Mouse (Mus musculus) olfactory bulb, adult 2 months (tissue): Measurements from ENCODE around the gene Pla2g6. TPM values are rescaled to one million over a fixed set of nuclear protein-coding genes. Genes with fewer than 3 reads are reported as not detected.

Source experiments
- H3K27ac ChIP-seq: fragments of 200-500 bp; 2 replicates; pipeline ENCODE4 v1.5.1; 2012; ENCODE audit warnings: low read depth, low read length; ENCODE audit not compliant: insufficient read depth
- H3K4me1 ChIP-seq: fragments of 200-500 bp; 2 replicates; pipeline ENCODE4 v1.6.1; 2012; ENCODE audit warnings: low read length; ENCODE audit not compliant: control insufficient read depth, insufficient read depth
- H3K4me3 ChIP-seq: fragments of 200-500 bp; 2 replicates; pipeline ENCODE4 v1.5.1; 2012; ENCODE audit warnings: mild to moderate bottlenecking, low read depth, low read length, moderate library complexity; ENCODE audit not compliant: insufficient read depth
- CTCF ChIP-seq: fragments of 200-500 bp; IDR thresholded peaks from 2 replicates; pipeline ENCODE4 v1.5.1; 2012; ENCODE audit warnings: low read depth, mild to moderate bottlenecking, low read length, moderate library complexity; ENCODE audit not compliant: insufficient read depth
- POLR2A ChIP-seq: fragments of 200-500 bp; IDR thresholded peaks from 2 replicates; pipeline ENCODE4 v1.6.1; 2012; ENCODE audit warnings: mild to moderate bottlenecking, low read depth, low read length, moderate library complexity; ENCODE audit not compliant: insufficient read depth
- WGBS: fragments of 180-500 bp; shearing (Covaris S2); methylation state at CpG from one replicate; pipeline ENCODE4 v1.1.7; 2018; 5-methylcytosine and 5-hydroxymethylcytosine counted together
- polyA plus RNA-seq: library from polyadenylated mRNA; stranded (reverse); fragments of >200 nt; gene quantifications from 2 replicates; pipeline ENCODE4 v1.2.4, GENCODE M21; 2012; ENCODE audit warnings: low replicate concordance; ENCODE audit not compliant: missing spikeins, insufficient read depth, insufficient read length

Gene Pla2g6
- polyA plus RNA-seq, 1 experiment = not detected

DNA sequence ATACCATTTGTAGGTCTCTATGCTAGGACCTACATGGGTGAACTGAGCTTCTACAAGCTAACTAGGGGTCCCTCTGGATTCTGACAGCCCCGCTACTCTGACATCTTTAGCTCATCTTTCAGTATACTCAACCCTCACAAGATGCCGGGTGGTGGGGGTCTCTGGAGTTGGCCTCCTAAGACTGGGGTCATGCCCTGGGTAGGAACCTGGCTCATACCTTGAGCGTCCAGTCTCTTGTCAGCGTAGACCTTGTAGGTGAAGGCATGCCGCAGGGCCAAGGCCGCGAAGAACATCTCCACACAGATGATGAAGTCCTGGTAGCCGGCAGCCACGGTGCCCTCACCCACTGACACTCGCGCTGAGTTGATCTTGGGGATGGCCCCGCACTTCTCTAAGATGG, 36.9 kb upstream of the Pla2g6 start:
- 99% methylated on average over 12 of the region's 12 CpGs for WGBS
- Histone ChIP-seq H3K27ac (no peak overlapping the region), H3K4me1 (peaks cover 15% of the 10 kb centered on the region; the same call in 1 of the 2 replicates), H3K4me3 (no peak overlapping the region)
- no peak for TF ChIP-seq CTCF
- no peak for TF ChIP-seq POLR2A

DNA sequence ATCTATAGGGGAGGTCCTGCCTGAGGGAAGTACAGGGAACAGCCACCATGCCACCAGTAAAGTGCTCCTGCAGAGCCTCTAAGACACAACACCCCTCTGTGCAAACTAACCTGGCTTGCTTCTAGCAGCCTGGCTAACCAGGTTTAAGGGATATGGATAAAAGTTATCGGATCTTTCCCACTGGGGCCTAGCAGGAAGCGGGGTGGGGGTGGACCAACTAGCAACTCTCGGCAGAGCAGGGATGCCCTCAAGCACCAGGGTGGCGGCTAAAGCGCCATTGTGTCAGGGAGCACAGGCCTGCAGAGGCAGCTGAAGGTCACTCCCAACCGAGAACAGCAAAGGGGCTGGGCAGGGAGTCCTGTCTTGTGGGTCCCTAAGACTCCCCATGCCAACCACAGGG, 35.9 kb upstream of the Pla2g6 start:
- no peak overlapping the region for H3K27ac ChIP-seq
- 73% methylated on average over 6 of the region's 6 CpGs for WGBS
- peaks cover 15% of the 10 kb centered on the region; the same call in 1 of the 2 replicates for H3K4me1 ChIP-seq
- H3K4me3 ChIP-seq = no peak overlapping the region
- TF ChIP-seq CTCF (no peak), POLR2A (no peak)

DNA sequence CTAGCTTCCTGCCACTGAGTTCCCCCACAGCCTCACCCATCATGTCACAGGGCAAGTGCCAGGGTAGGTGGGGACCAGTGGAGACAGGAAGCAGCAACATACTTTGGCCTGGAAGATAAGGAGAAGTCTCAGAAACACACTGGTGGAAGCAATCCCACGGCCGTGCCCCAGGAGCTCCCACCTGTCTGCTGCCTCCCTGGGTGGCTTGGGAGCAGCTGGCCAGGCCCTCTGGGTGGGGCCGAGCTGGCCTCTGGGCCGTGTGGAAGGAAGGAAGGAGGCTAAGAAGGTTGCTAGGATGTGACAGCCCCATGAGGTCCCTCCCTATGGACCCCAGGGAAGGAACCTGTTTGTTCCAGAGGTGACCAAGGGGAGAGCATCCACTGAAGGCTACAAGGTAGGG, 32.8 kb upstream of the Pla2g6 start:
- 74% methylated on average over 4 of the region's 4 CpGs for WGBS
- TF ChIP-seq POLR2A (no peak), CTCF (no peak)
- peaks cover 14% of the 10 kb centered on the region for H3K4me1 ChIP-seq
- H3K27ac ChIP-seq = no peak overlapping the region
- H3K4me3 ChIP-seq = no peak overlapping the region

DNA sequence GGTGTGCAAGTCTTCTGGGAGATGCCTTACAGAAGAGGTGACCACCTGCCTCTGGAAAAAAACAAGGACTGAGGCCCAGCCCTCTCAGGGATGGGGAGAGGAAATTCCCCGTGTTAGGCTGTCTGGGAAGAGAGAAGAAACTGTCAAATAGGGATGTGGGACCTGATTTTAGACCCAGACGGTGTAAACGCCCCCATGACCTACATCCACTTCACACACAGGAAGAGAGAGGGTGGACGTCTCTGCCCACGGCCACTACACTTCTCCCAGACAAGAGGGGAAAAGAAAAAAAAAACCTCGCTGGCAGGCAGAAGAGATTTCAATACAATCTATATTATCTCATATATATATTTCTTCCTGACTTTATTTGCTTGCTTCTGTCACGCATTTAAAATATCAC, 32.2 kb upstream of the Pla2g6 start:
- no peak for TF ChIP-seq POLR2A
- TF ChIP-seq CTCF = no peak
- no peak overlapping the region for H3K4me3 ChIP-seq
- no peak overlapping the region for H3K27ac ChIP-seq
- 59% methylated on average over 7 of the region's 7 CpGs for WGBS
- peaks cover 14% of the 10 kb centered on the region for H3K4me1 ChIP-seq

DNA sequence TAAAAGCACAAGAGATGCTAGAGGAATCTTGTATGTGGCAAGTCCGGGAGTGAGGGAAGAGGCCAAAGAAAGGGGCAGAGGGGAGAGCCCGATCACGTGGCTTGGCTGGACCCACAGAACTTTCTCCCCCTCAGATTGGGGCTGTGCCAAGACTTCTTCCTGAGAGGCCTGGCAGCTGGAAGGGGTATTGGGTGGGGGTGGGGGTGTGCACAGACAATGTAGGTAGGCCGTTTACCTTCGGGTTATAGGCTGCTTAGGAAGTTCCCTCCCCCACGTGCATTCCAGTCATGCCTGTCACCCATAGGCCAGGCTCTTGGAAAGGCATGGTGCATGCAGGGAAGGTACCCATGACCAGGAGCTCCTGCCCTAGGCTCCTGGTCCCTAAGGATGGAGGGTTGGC, 31.8 kb upstream of the Pla2g6 start:
- Histone ChIP-seq H3K4me1 (peaks cover 14% of the 10 kb centered on the region), H3K4me3 (no peak overlapping the region), H3K27ac (no peak overlapping the region)
- WGBS = 29% methylated on average over 6 of the region's 6 CpGs
- TF ChIP-seq POLR2A = no peak
- no peak for TF ChIP-seq CTCF

DNA sequence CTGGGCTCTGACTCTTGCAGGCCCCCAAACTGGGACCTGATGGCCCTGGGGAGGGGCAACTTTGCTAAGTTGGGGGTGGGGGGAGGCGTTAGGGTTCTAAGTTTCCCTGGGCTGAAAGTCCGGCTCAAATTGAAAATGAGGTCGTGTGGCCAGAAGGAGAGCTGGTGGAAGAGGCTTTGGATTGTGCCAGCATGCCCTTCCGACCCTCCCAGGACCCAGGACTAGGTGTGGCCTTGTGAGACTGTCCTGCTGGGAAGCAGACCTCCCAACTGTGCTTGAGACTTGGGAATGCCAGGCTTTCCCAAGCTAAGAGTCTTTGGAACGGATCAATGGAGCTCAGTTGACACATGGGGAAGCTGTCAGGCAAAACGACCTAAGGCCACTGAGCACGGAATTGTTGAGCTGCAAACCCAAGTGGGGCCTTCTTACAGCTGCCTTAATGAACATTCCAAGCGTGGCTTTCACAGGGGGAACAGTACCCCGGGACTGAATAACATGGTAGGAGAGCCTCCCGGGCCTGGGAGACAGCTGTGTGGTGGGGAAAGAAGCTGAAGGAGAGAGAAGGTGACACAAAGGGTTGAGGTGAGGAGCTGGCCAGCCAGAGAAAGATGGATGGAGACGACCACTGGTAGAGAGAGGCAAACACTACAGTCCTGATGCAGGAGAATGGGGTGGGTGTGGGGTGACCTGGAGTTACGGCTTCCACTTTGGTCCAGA, 29.9 kb upstream of the Pla2g6 start:
- H3K4me3 ChIP-seq = no peak overlapping the region
- no peak overlapping the region for H3K27ac ChIP-seq
- TF ChIP-seq POLR2A (no peak), CTCF (no peak)
- WGBS = 44% methylated on average over 12 of the region's 12 CpGs
- H3K4me1 ChIP-seq = peaks cover 14% of the 10 kb centered on the region

DNA sequence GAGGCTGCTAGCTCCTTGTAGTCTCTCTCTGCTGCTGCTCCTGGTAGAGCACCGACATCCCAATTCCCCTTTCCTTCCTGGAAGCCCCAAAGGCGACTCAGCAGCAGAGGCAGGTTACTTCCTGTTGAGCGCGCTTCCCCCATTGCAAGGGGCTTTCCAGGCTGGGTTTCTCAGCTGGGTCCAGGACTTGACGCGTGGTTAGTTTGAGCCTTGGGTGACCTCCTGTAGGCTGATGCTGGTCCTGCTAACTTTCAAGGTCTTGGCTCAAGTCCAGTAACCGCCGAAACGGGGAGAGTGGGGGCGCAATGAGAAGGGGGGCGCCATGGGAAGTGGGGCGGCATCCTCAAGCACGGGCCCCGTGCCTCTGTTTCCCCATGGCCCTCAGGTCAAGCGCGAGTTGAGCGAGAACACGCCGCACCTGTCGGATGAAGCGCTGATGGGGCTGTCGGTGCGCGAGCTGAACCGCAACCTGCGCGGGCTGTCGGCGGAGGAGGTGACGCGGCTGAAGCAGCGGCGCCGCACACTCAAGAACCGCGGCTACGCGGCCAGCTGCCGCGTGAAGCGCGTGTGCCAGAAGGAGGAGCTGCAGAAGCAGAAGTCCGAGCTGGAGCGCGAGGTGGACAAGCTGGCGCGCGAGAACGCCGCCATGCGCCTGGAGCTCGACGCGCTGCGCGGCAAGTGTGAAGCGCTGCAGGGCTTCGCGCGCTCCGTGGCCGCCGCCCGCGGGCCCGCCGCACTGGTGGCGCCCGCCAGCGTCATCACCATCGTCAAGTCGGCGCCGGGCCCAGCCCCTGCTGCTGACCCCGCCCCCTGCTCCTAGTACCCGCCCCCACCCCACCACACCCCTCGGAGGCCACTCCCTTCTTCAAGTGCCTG, 29.1 kb upstream of the Pla2g6 start:
- Histone ChIP-seq H3K27ac (no peak overlapping the region), H3K4me1 (peaks cover 14% of the 10 kb centered on the region), H3K4me3 (peak overlapping the region; percentile 42)
- under 1% methylated on average over 77 of the region's 77 CpGs for WGBS
- 0 out of 2 replicates have a peak, but pooled peaks have one; percentile 25 for TF ChIP-seq POLR2A
- TF ChIP-seq CTCF = no peak

DNA sequence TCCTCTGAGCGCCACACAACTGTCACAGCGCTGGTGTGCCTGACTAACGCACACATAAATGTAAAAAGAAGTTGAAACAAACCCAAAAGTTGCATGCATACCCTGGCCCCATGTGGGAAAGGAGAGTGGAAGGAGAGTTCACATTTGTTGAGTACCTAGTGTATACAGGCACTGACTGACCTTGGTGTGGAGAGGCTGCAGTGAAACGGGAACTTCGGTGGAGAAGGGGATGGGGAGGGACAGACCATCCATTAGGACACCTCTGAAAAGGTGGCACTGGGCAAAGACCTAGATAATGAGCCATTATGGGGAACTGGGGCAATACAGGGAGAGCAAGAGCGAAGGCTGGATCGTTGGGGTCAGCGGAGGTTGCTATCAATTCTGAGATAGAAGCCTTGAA, 28.3 kb upstream of the Pla2g6 start:
- TF ChIP-seq CTCF (no peak), POLR2A (no peak)
- peaks cover 14% of the 10 kb centered on the region for H3K4me1 ChIP-seq
- WGBS = 90% methylated on average over 8 of the region's 8 CpGs
- H3K27ac ChIP-seq = no peak overlapping the region
- H3K4me3 ChIP-seq = no peak overlapping the region

DNA sequence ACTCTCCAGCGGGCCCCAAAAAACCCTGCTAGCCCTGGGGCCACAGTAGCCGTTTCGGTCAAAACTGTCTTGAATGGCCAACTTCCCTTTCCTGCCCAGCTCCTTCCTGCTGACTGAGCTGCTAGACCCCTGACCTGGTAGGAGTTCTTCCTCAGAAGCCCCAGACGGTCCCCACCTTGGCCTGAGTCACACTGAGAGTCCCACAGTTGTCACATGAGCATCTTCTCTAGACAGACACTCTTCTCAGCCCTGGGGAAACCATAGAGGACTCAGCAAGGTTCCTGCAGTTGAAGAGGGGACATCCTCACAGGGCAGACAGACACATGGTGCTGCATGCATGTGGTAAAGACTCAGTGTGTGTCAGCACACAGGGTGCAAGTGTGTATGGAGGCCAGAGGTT, 26.4 kb upstream of the Pla2g6 start:
- TF ChIP-seq POLR2A (no peak), CTCF (no peak)
- no peak overlapping the region for H3K4me3 ChIP-seq
- 84% methylated on average over 4 of the region's 4 CpGs for WGBS

More for the DNA sequence above, 26.4 kb upstream of the Pla2g6 start:
- Histone ChIP-seq H3K4me1 (peaks cover 17% of the 10 kb centered on the region), H3K27ac (no peak overlapping the region)
